Mouse (Mus musculus) heart, postnatal 0 days (tissue): Measurements from ENCODE around the gene Gm45716.

ENCODE experiments used
- CTCF ChIP-seq: IDR thresholded peaks from 2 replicates; pipeline ENCODE4 v1.5.1; 2016; ENCODE audit warnings: antibody characterized with exemption, control low read depth, low read depth
- EP300 ChIP-seq: IDR thresholded peaks from 2 replicates; pipeline ENCODE4 v1.6.1; 2016; ENCODE audit warnings: antibody characterized with exemption, low read depth

DNA sequence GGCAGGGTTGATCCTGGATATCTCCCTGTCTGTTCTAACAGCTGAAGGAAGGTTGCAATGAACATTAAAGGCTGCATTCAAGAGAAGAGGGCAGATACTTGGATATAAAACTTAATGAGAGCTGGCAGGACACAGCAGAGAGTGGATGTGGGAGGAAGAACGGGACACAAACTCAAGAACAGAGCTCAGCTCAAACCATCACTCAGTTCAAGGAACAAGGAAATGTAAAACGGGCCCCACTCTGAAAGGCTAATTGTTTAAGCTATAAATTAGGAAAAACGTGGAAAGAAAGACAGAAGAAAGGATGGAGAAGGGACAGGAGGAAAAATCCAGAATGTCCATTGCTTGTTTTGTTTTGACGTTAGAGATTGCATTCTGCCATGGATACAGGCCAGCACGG lies 32.4 kb upstream of the Gm45716 start:
- no peak for TF ChIP-seq CTCF
- TF ChIP-seq EP300: no peak
